Mouse (Mus musculus) cerebellum, adult 2 months (tissue): ENCODE data around the gene Rdh1.
"Not testable (repeated sequence)": the region's sequence is repeated elsewhere in the genome, so short reads cannot be mapped to it uniquely, and the experiment has no call there.

Experiments used
- CTCF ChIP-seq: fragments of 200-500 bp; IDR thresholded peaks from 2 replicates; pipeline ENCODE4 v1.5.1; 2011; ENCODE audit warnings: low read depth, mild to moderate bottlenecking, control low read depth, low read length, moderate library complexity, borderline replicate concordance; ENCODE audit not compliant: insufficient read depth
- POLR2A ChIP-seq: fragments of 200-500 bp; IDR thresholded peaks from 2 replicates; pipeline ENCODE4 v1.6.1; 2011; ENCODE audit warnings: low read length, control low read depth, borderline replicate concordance; ENCODE audit not compliant: insufficient read depth

DNA sequence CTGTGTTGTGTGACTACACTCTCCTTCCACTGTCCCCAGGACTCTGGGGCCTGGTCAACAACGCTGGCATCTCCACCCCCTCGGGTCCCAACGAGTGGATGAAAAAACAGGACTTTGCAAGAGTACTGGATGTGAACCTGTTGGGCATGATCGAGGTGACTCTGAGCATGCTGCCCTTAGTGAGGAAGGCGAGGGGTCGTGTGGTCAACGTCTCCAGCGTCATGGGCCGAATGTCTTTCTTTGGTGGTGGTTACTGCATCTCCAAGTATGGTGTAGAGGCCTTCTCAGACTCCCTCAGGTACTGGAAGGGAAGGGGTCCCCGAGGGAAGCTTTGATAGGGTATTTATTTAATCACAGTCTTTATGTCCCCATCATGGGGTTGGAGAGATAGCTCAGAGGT is 3.4 kb downstream of the Rdh1 start:
- not testable (repeated sequence) for TF ChIP-seq POLR2A, CTCF
